Mouse (Mus musculus) liver, embryonic 14.5 days (tissue): ENCODE results near the gene Cdh13. TPM values are rescaled to one million over a fixed set of nuclear protein-coding genes. Genes with fewer than 3 reads are reported as not detected.

Experiments used
- ATAC-seq: fragments of 200-750 bp; cut with Nextera tagmentation; 2 replicates; pipeline ENCODE4 v1.8.0; 2017; ENCODE audit warnings: moderate number of reproducible peaks, mild to moderate bottlenecking, moderate library complexity; ENCODE audit not compliant: insufficient read depth
- DNase-seq, 3 experiments: peaks; one replicate each; pipeline ENCODE4 v3.0.0-alpha.2; 2012 to 2013; ENCODE audit warnings: low read depth in 3 of 3, low spot score in 3 of 3
- H3K27ac ChIP-seq: fragments of 300-500 bp; sonication (generic); 2 replicates; pipeline ENCODE4 v1.5.1; 2014; ENCODE audit warnings: moderate library complexity, mild to moderate bottlenecking, control low read depth, inconsistent platforms
- H3K27me3 ChIP-seq: fragments of 300-500 bp; sonication (generic); 2 replicates; pipeline ENCODE4 v1.6.1; 2014; ENCODE audit warnings: mild to moderate bottlenecking, low read length, moderate library complexity; ENCODE audit not compliant: control insufficient read depth, insufficient read depth
- H3K36me3 ChIP-seq: fragments of 300-500 bp; sonication (generic); replicated peaks from 2 replicates; pipeline ENCODE4 v1.6.1; 2014; ENCODE audit warnings: low read depth; ENCODE audit not compliant: control insufficient read depth, insufficient read depth
- H3K4me1 ChIP-seq, 2 experiments: fragments of 200-500 bp in 1 of 2; fragments of 300-500 bp in 1 of 2; sonication (generic) in 1 of 2; replicated peaks; 2 replicates each; pipeline ENCODE4 v1.6.1; 2012 to 2014; ENCODE audit warnings: antibody characterized with exemption in 1 of 2, inconsistent platforms in 1 of 2, low read length in 1 of 2; ENCODE audit not compliant: control insufficient read depth in 2 of 2, insufficient read depth in 2 of 2
- H3K4me2 ChIP-seq: fragments of 300-500 bp; sonication (generic); 2 replicates; pipeline ENCODE4 v1.6.1; 2014; ENCODE audit warnings: low read depth, mild to moderate bottlenecking, control low read depth, moderate library complexity
- H3K4me3 ChIP-seq, 2 experiments: fragments of 200-500 bp in 1 of 2; fragments of 300-500 bp in 1 of 2; sonication (generic) in 1 of 2; 2 replicates each; pipeline ENCODE4 v1.5.1; 2012 to 2014; ENCODE audit warnings: low read depth in 2 of 2, low read length in 2 of 2, mild to moderate bottlenecking in 2 of 2, control low read depth in 1 of 2, inconsistent platforms in 1 of 2, moderate library complexity in 1 of 2; ENCODE audit not compliant: insufficient read depth in 1 of 2
- H3K9ac ChIP-seq: fragments of 300-500 bp; sonication (generic); replicated peaks from 2 replicates; pipeline ENCODE4 v1.6.1; 2014; ENCODE audit warnings: mild to moderate bottlenecking, control low read depth, moderate library complexity
- H3K9me3 ChIP-seq: fragments of 300-500 bp; sonication (generic); 2 replicates; pipeline ENCODE4 v1.6.1; 2016; ENCODE audit warnings: low read length, mixed read lengths; ENCODE audit not compliant: control insufficient read depth
- CTCF ChIP-seq: IDR thresholded peaks from 2 replicates; pipeline ENCODE4 v1.5.1; 2016; ENCODE audit warnings: antibody characterized with exemption, low read depth, control low read depth
- EP300 ChIP-seq: IDR thresholded peaks from 2 replicates; pipeline ENCODE4 v1.6.1; 2016; ENCODE audit warnings: antibody characterized with exemption, low read depth
- WGBS: fragments of 180-500 bp; shearing (Covaris S2); extraction: QIAGEN DNeasy Blood & Tissue Kit; methylation state at CpG from one replicate; pipeline ENCODE4 v1.1.7; 2014; ENCODE audit not compliant: insufficient replicate concordance; 5-methylcytosine and 5-hydroxymethylcytosine counted together
- polyA plus RNA-seq, 2 experiments: library from polyadenylated mRNA; depleted of rRNA in 1 of 2; stranded (reverse) in 1 of 2; unstranded in 1 of 2; fragments of >200 nt; fragmentation: Nextera tagmentation in 1 of 2; extraction: Ambion mirVana in 1 of 2; gene quantifications; 2 replicates each; pipeline versions ENCODE4 v1.2.1 to v1.2.3; 2012 to 2014

The Cdh13 gene
- polyA plus RNA-seq, 2 experiments = 0.15 to 0.43 TPM

GRCm38 (mm10) chr8:118314188-118314563 is 30.6 kb downstream of the Cdh13 start:
- Histone ChIP-seq H3K9me3 (no peaks in the 10 kb centered on the region), H3K4me2 (no peak overlapping the region), H3K4me1 (no peaks in the 10 kb centered on the region), H3K9ac (no peak overlapping the region), H3K36me3 (no peaks in the 10 kb centered on the region), H3K4me3 (no peak overlapping the region), H3K27me3 (no peaks in the 10 kb centered on the region), H3K27ac (no peak overlapping the region)
- no peak for DNase-seq
- WGBS = 57% methylated on average over 6 of the region's 6 CpGs
- TF ChIP-seq EP300 = no peak
- TF ChIP-seq CTCF = no peak
- no peak for ATAC-seq

- H3K4me1 ChIP-seq = no peaks in the 10 kb centered on the region
- TF ChIP-seq CTCF (no peak), EP300 (no peak)
- no peaks in the 10 kb centered on the region for H3K27me3 ChIP-seq
- no peaks in the 10 kb centered on the region for H3K36me3 ChIP-seq
- H3K4me3 ChIP-seq = no peak overlapping the region
- H3K27ac ChIP-seq = no peak overlapping the region
- WGBS = 75% methylated on average over 7 of the region's 7 CpGs
- H3K9ac ChIP-seq = no peak overlapping the region
- H3K4me2 ChIP-seq = no peak overlapping the region
- ATAC-seq = no peak
- DNase-seq = no peak
- H3K9me3 ChIP-seq = no peaks in the 10 kb centered on the region
Measured at GRCm38 (mm10) chr8:118314932-118315331, 31.4 kb downstream of the Cdh13 start.

GRCm38 (mm10) chr8:118316440-118316839 is 32.9 kb downstream of the Cdh13 start:
- no peak for ATAC-seq
- H3K27me3 ChIP-seq = no peaks in the 10 kb centered on the region
- 69% methylated on average over 12 of the region's 12 CpGs for WGBS

GRCm38 (mm10) chr8:118320566-118320965 is 37.0 kb downstream of the Cdh13 start:
- H3K9ac ChIP-seq = no peak overlapping the region
- no peaks in the 10 kb centered on the region for H3K9me3 ChIP-seq
- H3K4me1 ChIP-seq = no peaks in the 10 kb centered on the region
- no peak overlapping the region for H3K4me3 ChIP-seq
- H3K36me3 ChIP-seq = no peaks in the 10 kb centered on the region
- WGBS = 44% methylated on average over 1 of the region's 1 CpGs
- no peak for TF ChIP-seq CTCF
- no peak for TF ChIP-seq EP300
- DNase-seq (no peak), ATAC-seq (no peak)
- no peak overlapping the region for H3K27ac ChIP-seq
- H3K27me3 ChIP-seq = no peaks in the 10 kb centered on the region
- no peak overlapping the region for H3K4me2 ChIP-seq

More at GRCm38 (mm10) chr8:118316440-118316839, 32.9 kb downstream of the Cdh13 start:
- no peak for DNase-seq
- H3K4me1 ChIP-seq = no peaks in the 10 kb centered on the region
- H3K9me3 ChIP-seq = no peaks in the 10 kb centered on the region
- no peak overlapping the region for H3K4me3 ChIP-seq
- no peaks in the 10 kb centered on the region for H3K36me3 ChIP-seq
- H3K4me2 ChIP-seq = no peak overlapping the region
- TF ChIP-seq CTCF (no peak), EP300 (no peak)
- no peak overlapping the region for H3K9ac ChIP-seq
- no peak overlapping the region for H3K27ac ChIP-seq

DNA sequence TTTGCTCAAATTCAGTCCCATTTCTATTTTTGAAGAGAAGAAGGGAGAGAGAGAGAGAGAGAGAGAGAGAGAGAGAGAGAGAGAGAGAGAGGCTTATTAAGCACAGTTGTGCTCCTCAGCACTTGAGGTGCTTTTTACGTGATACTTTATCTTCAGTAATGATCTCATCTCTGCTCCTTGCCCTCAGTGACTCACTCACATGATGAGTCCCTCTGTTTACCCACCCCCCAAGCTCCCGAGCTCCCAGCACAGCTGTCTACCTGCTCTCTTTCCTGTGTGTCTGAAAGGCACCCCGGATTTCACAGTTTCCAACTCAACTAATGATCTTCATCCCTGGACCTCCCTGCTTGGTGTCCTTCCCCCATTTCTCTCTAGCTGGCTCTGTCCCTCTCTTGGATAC is 39.9 kb downstream of the Cdh13 start:
- H3K9me3 ChIP-seq = no peaks in the 10 kb centered on the region
- H3K27me3 ChIP-seq = no peaks in the 10 kb centered on the region
- no peak overlapping the region for H3K4me3 ChIP-seq
- H3K9ac ChIP-seq = no peak overlapping the region
- WGBS = 44% methylated on average over 3 of the region's 3 CpGs
- ATAC-seq = no peak
- H3K4me1 ChIP-seq = no peaks in the 10 kb centered on the region
- no peak overlapping the region for H3K27ac ChIP-seq
- no peak for TF ChIP-seq EP300
- H3K4me2 ChIP-seq = no peak overlapping the region
- no peak for DNase-seq
- H3K36me3 ChIP-seq = no peaks in the 10 kb centered on the region
